Mouse (Mus musculus) midbrain, embryonic 13.5 days (tissue): Measurements from ENCODE around the gene Fryl. TPM values are rescaled to one million over a fixed set of nuclear protein-coding genes. Genes with fewer than 3 reads are reported as not detected.
A peak's percentile ranks its signal among the peaks of the same experiment; 100 is the strongest.

Experiments
- ATAC-seq: fragments of 200-750 bp; cut with Nextera tagmentation; 2 replicates; pipeline ENCODE4 v1.8.0; 2017; ENCODE audit warnings: mild to moderate bottlenecking, moderate TSS enrichment, moderate library complexity
- H3K27ac ChIP-seq: fragments of 300-500 bp; sonication (generic); 2 replicates; pipeline ENCODE4 v1.5.1; 2015; ENCODE audit warnings: inconsistent platforms, mild to moderate bottlenecking, moderate library complexity
- H3K27me3 ChIP-seq: fragments of 300-500 bp; sonication (generic); 2 replicates; pipeline ENCODE4 v1.6.1; 2015; ENCODE audit warnings: mild to moderate bottlenecking, inconsistent platforms
- H3K36me3 ChIP-seq: fragments of 300-500 bp; sonication (generic); 2 replicates; pipeline ENCODE4 v1.6.1; 2015; ENCODE audit warnings: mild to moderate bottlenecking, inconsistent platforms
- H3K4me1 ChIP-seq: fragments of 300-500 bp; sonication (generic); replicated peaks from 2 replicates; pipeline ENCODE4 v1.6.1; 2015; ENCODE audit warnings: inconsistent platforms
- H3K4me2 ChIP-seq: fragments of 300-500 bp; sonication (generic); replicated peaks from 2 replicates; pipeline ENCODE4 v1.6.1; 2015; ENCODE audit warnings: moderate library complexity, mild to moderate bottlenecking, inconsistent platforms
- H3K4me3 ChIP-seq: fragments of 300-500 bp; sonication (generic); replicated peaks from 2 replicates; pipeline ENCODE4 v1.5.1; 2015; ENCODE audit warnings: mild to moderate bottlenecking, inconsistent platforms
- H3K9ac ChIP-seq: fragments of 300-500 bp; sonication (generic); replicated peaks from 2 replicates; pipeline ENCODE4 v1.6.1; 2015; ENCODE audit warnings: mild to moderate bottlenecking, inconsistent platforms
- H3K9me3 ChIP-seq: fragments of 300-500 bp; sonication (generic); 2 replicates; pipeline ENCODE4 v1.6.1; 2016; ENCODE audit warnings: mild to moderate bottlenecking, inconsistent platforms
- WGBS: fragments of 180-500 bp; shearing (Covaris S2); methylation state at CpG from one replicate; pipeline ENCODE4 v1.1.7; 2015; 5-methylcytosine and 5-hydroxymethylcytosine counted together
- polyA plus RNA-seq: library from polyadenylated mRNA; unstranded; fragments of >200 nt; fragmentation: Nextera tagmentation; extraction: Ambion mirVana; gene quantifications from 2 replicates; pipeline ENCODE4 v1.2.1, GENCODE M21; 2015

Gene Fryl
- polyA plus RNA-seq, 1 experiment from 2014 or later: 51.2 TPM

GRCm38 (mm10) chr5:73280567-73280850, 24.1 kb upstream of the Fryl start:
- Histone ChIP-seq H3K4me3 (no peak overlapping the region), H3K4me1 (peaks cover 6% of the 10 kb centered on the region), H3K27me3 (no peaks in the 10 kb centered on the region), H3K27ac (no peak overlapping the region), H3K9ac (no peak overlapping the region), H3K36me3 (no peaks in the 10 kb centered on the region), H3K9me3 (no peaks in the 10 kb centered on the region), H3K4me2 (no peak overlapping the region)
- 81% methylated on average over 4 of the region's 4 CpGs for WGBS
- ATAC-seq: no peak

GRCm38 (mm10) chr5:73279732-73280566, 23.5 kb upstream of the Fryl start:
- no peak overlapping the region for H3K4me2 ChIP-seq
- H3K27me3 ChIP-seq: no peaks in the 10 kb centered on the region
- H3K4me3 ChIP-seq: no peak overlapping the region
- H3K9ac ChIP-seq: no peak overlapping the region
- WGBS: 59% methylated on average over 4 of the region's 4 CpGs
- peak overlapping the region; percentile 31; the same call in 1 of the 2 replicates for H3K27ac ChIP-seq
- no peaks in the 10 kb centered on the region for H3K9me3 ChIP-seq
- peaks cover 6% of the 10 kb centered on the region for H3K4me1 ChIP-seq
- ATAC-seq: no peak
- no peaks in the 10 kb centered on the region for H3K36me3 ChIP-seq

GRCm38 (mm10) chr5:73279190-73279589, 22.8 kb upstream of the Fryl start:
- 79% methylated on average over 10 of the region's 10 CpGs for WGBS
- Histone ChIP-seq H3K4me3 (no peak overlapping the region), H3K9ac (no peak overlapping the region), H3K27ac (0 out of 2 replicates have a peak overlapping the region, but pooled peaks have one; percentile 31), H3K9me3 (no peaks in the 10 kb centered on the region), H3K4me1 (peaks cover 6% of the 10 kb centered on the region), H3K4me2 (no peak overlapping the region), H3K36me3 (no peaks in the 10 kb centered on the region), H3K27me3 (no peaks in the 10 kb centered on the region)
- no peak for ATAC-seq

- no peak overlapping the region for H3K4me3 ChIP-seq
- H3K4me1 ChIP-seq: peaks cover 10% of the 10 kb centered on the region
- ATAC-seq: no peak
- H3K36me3 ChIP-seq: no peaks in the 10 kb centered on the region
- H3K27me3 ChIP-seq: no peaks in the 10 kb centered on the region
- no peak overlapping the region for H3K4me2 ChIP-seq
- H3K27ac ChIP-seq: no peak overlapping the region
- H3K9ac ChIP-seq: no peak overlapping the region
- H3K9me3 ChIP-seq: no peaks in the 10 kb centered on the region
- WGBS: 78% methylated on average over 2 of the region's 2 CpGs
These were observed 18.5 kb upstream of the Fryl start for GRCm38 (mm10) chr5:73274941-73275340.

GRCm38 (mm10) chr5:73273171-73273570, 16.8 kb upstream of the Fryl start:
- no peaks in the 10 kb centered on the region for H3K9me3 ChIP-seq
- H3K9ac ChIP-seq: no peak overlapping the region
- H3K27ac ChIP-seq: no peak overlapping the region
- H3K4me2 ChIP-seq: no peak overlapping the region
- no peak overlapping the region for H3K4me3 ChIP-seq
- WGBS: 60% methylated on average over 4 of the region's 4 CpGs
- H3K4me1 ChIP-seq: 0 out of 2 replicates have a peak, but pooled peaks cover 4% of the 10 kb centered on the region
- no peaks in the 10 kb centered on the region for H3K36me3 ChIP-seq
- no peaks in the 10 kb centered on the region for H3K27me3 ChIP-seq
- no peak for ATAC-seq

GRCm38 (mm10) chr5:73270612-73271011, 14.2 kb upstream of the Fryl start:
- no peak overlapping the region for H3K4me3 ChIP-seq
- H3K27ac ChIP-seq: no peak overlapping the region
- WGBS: 71% methylated on average over 6 of the region's 6 CpGs
- H3K4me1 ChIP-seq: 0 out of 2 replicates have a peak, but pooled peaks cover 4% of the 10 kb centered on the region
- no peak overlapping the region for H3K9ac ChIP-seq
- no peak for ATAC-seq
- H3K4me2 ChIP-seq: no peak overlapping the region
- no peaks in the 10 kb centered on the region for H3K36me3 ChIP-seq
- H3K27me3 ChIP-seq: no peaks in the 10 kb centered on the region
- H3K9me3 ChIP-seq: no peaks in the 10 kb centered on the region

GRCm38 (mm10) chr5:73268636-73269213, 12.3 kb upstream of the Fryl start:
- WGBS: 90% methylated on average over 11 of the region's 11 CpGs
- Histone ChIP-seq H3K4me3 (no peak overlapping the region), H3K36me3 (no peaks in the 10 kb centered on the region), H3K9ac (no peak overlapping the region), H3K4me2 (no peak overlapping the region), H3K4me1 (0 out of 2 replicates have a peak, but pooled peaks cover 4% of the 10 kb centered on the region), H3K27ac (no peak overlapping the region), H3K27me3 (no peaks in the 10 kb centered on the region), H3K9me3 (no peaks in the 10 kb centered on the region)
- ATAC-seq: no peak

GRCm38 (mm10) chr5:73265460-73265859, 9.0 kb upstream of the Fryl start:
- no peak for ATAC-seq

GRCm38 (mm10) chr5:73264122-73264521, 7.7 kb upstream of the Fryl start:
- WGBS: 61% methylated on average over 4 of the region's 5 CpGs
- ATAC-seq: no peak

More at GRCm38 (mm10) chr5:73265460-73265859, 9.0 kb upstream of the Fryl start:
- no peak overlapping the region for H3K9ac ChIP-seq
- WGBS: 84% methylated on average over 5 of the region's 5 CpGs
- H3K4me3 ChIP-seq: no peak overlapping the region
- no peak overlapping the region for H3K27ac ChIP-seq
- no peaks in the 10 kb centered on the region for H3K36me3 ChIP-seq
- no peaks in the 10 kb centered on the region for H3K27me3 ChIP-seq
- H3K4me1 ChIP-seq: no peaks in the 10 kb centered on the region
- H3K9me3 ChIP-seq: no peaks in the 10 kb centered on the region
- H3K4me2 ChIP-seq: no peak overlapping the region

GRCm38 (mm10) chr5:73257723-73258122, 1.3 kb upstream of the Fryl start:
- Histone ChIP-seq H3K36me3 (no peaks in the 10 kb centered on the region), H3K4me2 (peak overlapping the region; percentile 60), H3K27ac (no peak overlapping the region), H3K9me3 (no peaks in the 10 kb centered on the region), H3K27me3 (no peaks in the 10 kb centered on the region), H3K9ac (no peak overlapping the region), H3K4me1 (peaks cover 31% of the 10 kb centered on the region), H3K4me3 (no peak overlapping the region)
- 58% methylated on average over 8 of the region's 8 CpGs for WGBS
- ATAC-seq: no peak

More at GRCm38 (mm10) chr5:73264122-73264521, 7.7 kb upstream of the Fryl start:
- H3K4me1 ChIP-seq: no peaks in the 10 kb centered on the region
- no peaks in the 10 kb centered on the region for H3K36me3 ChIP-seq
- H3K27ac ChIP-seq: no peak overlapping the region
- H3K27me3 ChIP-seq: no peaks in the 10 kb centered on the region
- H3K4me2 ChIP-seq: no peak overlapping the region
- no peak overlapping the region for H3K9ac ChIP-seq
- no peaks in the 10 kb centered on the region for H3K9me3 ChIP-seq
- H3K4me3 ChIP-seq: no peak overlapping the region

GRCm38 (mm10) chr5:73257096-73257495, 677 bp upstream of the Fryl start:
- 4% methylated on average over 11 of the region's 11 CpGs for WGBS
- Histone ChIP-seq H3K4me2 (peak overlapping the region; percentile 60), H3K4me1 (peaks cover 32% of the 10 kb centered on the region), H3K36me3 (no peaks in the 10 kb centered on the region), H3K27me3 (no peaks in the 10 kb centered on the region), H3K9ac (peak overlapping the region; percentile 50), H3K4me3 (peak overlapping the region; percentile 46), H3K9me3 (no peaks in the 10 kb centered on the region), H3K27ac (peak overlapping the region; percentile 64)
- ATAC-seq: no peak

- peak; percentile 56 for ATAC-seq
- peak overlapping the region; percentile 95 for H3K9ac ChIP-seq
- H3K4me3 ChIP-seq: peak overlapping the region; percentile 94
- no peaks in the 10 kb centered on the region for H3K27me3 ChIP-seq
- no peaks in the 10 kb centered on the region for H3K36me3 ChIP-seq
- peaks cover 35% of the 10 kb centered on the region for H3K4me1 ChIP-seq
- peak overlapping the region; percentile 75 for H3K4me2 ChIP-seq
- under 1% methylated on average over 121 of the region's 129 CpGs for WGBS
- peak overlapping the region; percentile 98 for H3K27ac ChIP-seq
- H3K9me3 ChIP-seq: no peaks in the 10 kb centered on the region
These were observed 833 bp downstream of the Fryl start for GRCm38 (mm10) chr5:73255321-73256251.
